In genomic region chr12:34579220-34579619, GRCm38 (mm10) we compare ENCODE assay signal across 15 mouse cellular contexts.
"Had no signal": no experiment of that assay in that cellular context is flagged by ENCODE, and none has a peak within 500 bp of the region (broad histone marks: within the 10 kb centered on the region; RNA-seq: fewer than 3 reads in every experiment).

No protein-coding gene starts in this region.

- ATAC-seq: liver, embryonic 12.5 days had no signal

- DNase-seq: kidney, postnatal 36 days; layer of hippocampus, adult 9-11 months; layer of hippocampus, postnatal 36 days; lung, embryonic 14.5 days; lung, postnatal 10 days; lung, postnatal 4 days; midbrain, embryonic 14.5 days; right cerebral cortex, adult 18-20 months; right cerebral cortex, postnatal 25 days had no signal

- H3K27ac ChIP-seq: kidney, postnatal 0 days; limb, embryonic 15.5 days; liver, embryonic 12.5 days; midbrain, embryonic 10.5 days; neural tube, embryonic 15.5 days had no signal

- H3K4me2 ChIP-seq: limb, embryonic 15.5 days; liver, embryonic 12.5 days; lung, embryonic 14.5 days; neural tube, embryonic 15.5 days had no signal

- H3K4me1 ChIP-seq: limb, embryonic 15.5 days; liver, embryonic 12.5 days; midbrain, embryonic 10.5 days; neural tube, embryonic 15.5 days had no signal

- H3K4me3 ChIP-seq: limb, embryonic 15.5 days; liver, embryonic 12.5 days; midbrain, embryonic 10.5 days; myocyte; neural tube, embryonic 15.5 days had no signal

- H3K27me3 ChIP-seq: limb, embryonic 15.5 days; liver, embryonic 12.5 days; neural tube, embryonic 15.5 days had no signal

- H3K36me3 ChIP-seq: limb, embryonic 15.5 days; liver, embryonic 12.5 days; midbrain, embryonic 10.5 days; neural tube, embryonic 15.5 days had no signal

- H3K9me3 ChIP-seq: limb, embryonic 15.5 days; liver, embryonic 12.5 days; midbrain, embryonic 10.5 days; neural tube, embryonic 15.5 days had no signal

- H3K9ac ChIP-seq: limb, embryonic 15.5 days; liver, embryonic 12.5 days; lung, embryonic 14.5 days; neural tube, embryonic 15.5 days had no signal
